ENCODE assay signal across 8 mouse cellular contexts in the genomic region with DNA sequence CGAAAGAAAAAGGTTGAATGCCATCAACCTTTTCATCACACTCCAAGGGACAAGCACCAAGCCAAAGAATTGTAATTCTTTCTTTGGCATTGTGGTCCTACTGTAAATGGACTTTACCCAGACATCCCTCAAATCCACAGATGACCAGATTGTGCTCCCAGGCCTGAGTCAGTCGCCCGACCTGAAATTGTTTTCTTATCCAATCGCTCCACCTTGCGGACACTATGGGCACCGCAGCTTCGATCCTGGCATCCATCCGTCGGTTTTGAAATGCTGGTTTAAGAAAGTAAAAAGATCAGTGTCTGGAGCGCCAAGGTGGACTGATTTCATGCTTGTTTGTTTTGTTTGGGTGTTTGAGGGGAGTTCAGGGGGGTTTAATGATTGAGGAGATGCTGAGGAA. TPM values are rescaled to one million over a fixed set of nuclear protein-coding genes. Genes with fewer than 3 reads are reported as not detected.
DNase-seq lines count a peak whose midpoint lies in the region; ATAC-seq lines count a peak whose summit lies in the region.

No protein-coding gene starts in this region.

- no peaks in the 10 kb centered on the region for H3K9me3 ChIP-seq in hindbrain, embryonic 13.5 days

- H3K27ac ChIP-seq in hindbrain, embryonic 13.5 days, result no peak overlapping the region

- no peak; the same call in 1 of the 2 replicates for ATAC-seq in hindbrain, embryonic 13.5 days (ENCODE audit: low FRiP score)

- peak; percentile 91 for DNase-seq in NIH3T3 (ENCODE audit: low read depth)
- DNase-seq in cerebellum, postnatal 10 days, result peak; percentile 91 to 95
- DNase-seq in frontal cortex, postnatal 25 days (ENCODE audit: low spot score in 2 of 2), result peak; percentile 87
- DNase-seq in layer of hippocampus, postnatal 14 days (ENCODE audit: low spot score in 2 of 2), result peak; percentile 83 to 90
- DNase-seq in lung, postnatal 10 days, result peak; percentile 88
- DNase-seq in retina, adult 2 months (ENCODE audit: low read depth, low spot score), result peak; percentile 65
- peak; percentile 78 for DNase-seq in thymus, postnatal 25 days

- H3K9ac ChIP-seq in hindbrain, embryonic 13.5 days, result no peak overlapping the region

- peaks cover 96% of the 10 kb centered on the region for H3K27me3 ChIP-seq in hindbrain, embryonic 13.5 days

- H3K36me3 ChIP-seq in hindbrain, embryonic 13.5 days, result no peaks in the 10 kb centered on the region

- H3K4me3 ChIP-seq in hindbrain, embryonic 13.5 days, result peak overlapping the region; percentile 31; the same call in 1 of the 2 replicates

- peaks cover 18% of the 10 kb centered on the region for H3K4me1 ChIP-seq in hindbrain, embryonic 13.5 days (replicated peaks)

- H3K4me2 ChIP-seq in hindbrain, embryonic 13.5 days, result peak overlapping the region; percentile 52

- 9% methylated on average over 10 of the region's 10 CpGs for WGBS in hindbrain, embryonic 13.5 days

RNA-seq across cellular contexts. Expression of a gene that starts 16.4 kb away (rescaled TPM):
- polyA plus RNA-seq in hindbrain, embryonic 13.5 days (2015; fragmentation: Nextera tagmentation; extraction: Ambion mirVana), result 1.4 and 2.6 TPM in 2 replicates
- total RNA-seq in layer of hippocampus, postnatal 14 days (2021), result 10 to 100 TPM; 16.0 to 17.0 TPM
